Mouse (Mus musculus): ENCODE results near the gene Ascc1.

GRCm38 (mm10) chr10:60110908-60111475, 108.4 kb downstream of the Ascc1 start:
- TF ChIP-seq CTCF (IDR thresholded peaks at IDR 0.05; ENCODE audit: low read depth, low read length) (no peak), POLR2A (IDR thresholded peaks at IDR 0.05; ENCODE audit: insufficient read depth, low read length) (no peak), EP300 (IDR thresholded peaks at IDR 0.05; ENCODE audit: insufficient read depth, low read depth, low read length) (no peak)
